Mouse (Mus musculus) 3134 (cell line): ENCODE measurements at regions not wholly inside any gene's neighbourhood (a gene's known extent, or its start where the extent isn't known, plus 50 kb on each side); places are given as distances from the start of the nearest gene placed in this dataset.
"Not testable (repeated sequence)": the region's sequence is repeated elsewhere in the genome, so short reads cannot be mapped to it uniquely, and the experiment has no call there.

Experiments used
- DNase-seq: peaks from one replicate; pipeline ENCODE4 v3.0.0-alpha.2; 2011; ENCODE audit warnings: low spot score; ENCODE audit not compliant: insufficient read length; ENCODE audit errors: extremely low read depth

GRCm38 (mm10) chr9:32940111-32940813, 304.2 kb downstream of the Ets1 start:
- DNase-seq, result peak; percentile 11

- DNase-seq, result no peak
These were observed 305.1 kb downstream of the Ets1 start for GRCm38 (mm10) chr9:32940919-32941767.

- DNase-seq, result no peak
These were observed 305.7 kb downstream of the Ets1 start for GRCm38 (mm10) chr9:32941768-32942030.

- no peak for DNase-seq
These were observed 311.2 kb downstream of the Ets1 start for GRCm38 (mm10) chr9:32947221-32947620.

GRCm38 (mm10) chr9:32949036-32949435, 313.0 kb downstream of the Ets1 start:
- DNase-seq, result no peak

- no peak for DNase-seq
These were observed 322.7 kb downstream of the Ets1 start for GRCm38 (mm10) chr9:32958716-32959115.

- DNase-seq, result not testable (repeated sequence)
These were observed 323.4 kb downstream of the Ets1 start for GRCm38 (mm10) chr9:32959468-32959867.

GRCm38 (mm10) chr9:32962679-32963205, 326.7 kb downstream of the Ets1 start:
- no peak for DNase-seq

- no peak for DNase-seq
These were observed 332.4 kb downstream of the Ets1 start for GRCm38 (mm10) chr9:32968446-32968845.

GRCm38 (mm10) chr9:32971421-32971820, 335.4 kb downstream of the Ets1 start:
- DNase-seq, result no peak

- DNase-seq, result no peak
These were observed 335.9 kb downstream of the Ets1 start for GRCm38 (mm10) chr9:32971926-32972325.

GRCm38 (mm10) chr9:32972431-32973052, 336.5 kb downstream of the Ets1 start:
- DNase-seq, result no peak

- DNase-seq, result no peak
These were observed 341.7 kb downstream of the Ets1 start for GRCm38 (mm10) chr9:32977732-32978131.

GRCm38 (mm10) chr9:32980846-32981245, 344.8 kb downstream of the Ets1 start:
- DNase-seq, result no peak

GRCm38 (mm10) chr9:32983182-32983581, 347.2 kb downstream of the Ets1 start:
- no peak for DNase-seq

- no peak for DNase-seq
These were observed 351.0 kb downstream of the Ets1 start for GRCm38 (mm10) chr9:32986836-32987673.

- DNase-seq, result no peak
These were observed 353.0 kb downstream of the Ets1 start for GRCm38 (mm10) chr9:32989006-32989405.

- no peak for DNase-seq
These were observed 362.3 kb downstream of the Ets1 start for GRCm38 (mm10) chr9:32998323-32998722.

- DNase-seq, result no peak
These were observed 364.7 kb downstream of the Ets1 start for GRCm38 (mm10) chr9:33000691-33001164.

GRCm38 (mm10) chr9:33001165-33001949, 365.3 kb downstream of the Ets1 start:
- DNase-seq, result no peak
